Mouse (Mus musculus): Measurements from ENCODE around the gene Get4. TPM values are rescaled to one million over a fixed set of nuclear protein-coding genes. Genes with fewer than 3 reads are reported as not detected.

The Get4 gene
- 46.0 TPM for total RNA-seq (2023)

GRCm38 (mm10) chr5:139252081-139252909 lies at the start of gene Get4:
Gene Get4 (plus strand): TSS chr5:139252324.

Other genes starting within 250 kb of the Get4 start
- gene Prkar1b, start 102.3 kb upstream of the Get4 start, total RNA-seq (2023): 2.5 TPM
- gene Dnaaf5, start 102.1 kb upstream of the Get4 start, total RNA-seq (2023): 21.3 TPM
- gene Sun1, start 51.7 kb upstream of the Get4 start, total RNA-seq (2023): 68.1 TPM
- 4.5 TPM for gene Adap1, start 73.3 kb downstream of the Get4 start, total RNA-seq (2023)
- 20.9 TPM for gene Cox19, start 99.1 kb downstream of the Get4 start, total RNA-seq (2023)
- gene Cyp2w1, start 100.3 kb downstream of the Get4 start, total RNA-seq (2023): not detected
- gene Gpr146, start 125.4 kb downstream of the Get4 start, total RNA-seq (2023): 27.5 TPM
- 0.47 TPM for gene C130050O18Rik, start 153.0 kb downstream of the Get4 start, total RNA-seq (2023)
- gene Gper1, start 170.8 kb downstream of the Get4 start, total RNA-seq (2023): not detected
- 3.4 TPM for gene 3110082I17Rik, start 208.2 kb downstream of the Get4 start, total RNA-seq (2023)
- 120 TPM for gene Zfand2a, start 232.2 kb downstream of the Get4 start, total RNA-seq (2023)